Comparison of ENCODE assay signal across 16 mouse cellular contexts in genomic region chr17:50641879-50642278, GRCm38 (mm10).
"Had no signal": no experiment of that assay in that cellular context is flagged by ENCODE, and none has a peak within 500 bp of the region (broad histone marks: within the 10 kb centered on the region; RNA-seq: fewer than 3 reads in every experiment).

No protein-coding gene starts in this region.

- DNase-seq: lung, adult 2 months; lung, postnatal 14 days; lung, postnatal 36 days; right cerebral cortex, postnatal 14 days; thymus, adult 2 months; thymus, postnatal 25 days; thymus, postnatal 4 days had no signal

- H3K4me3 ChIP-seq: lung, embryonic 15.5 days; megakaryocyte, embryonic 14.5 days; midbrain, embryonic 13.5 days; midbrain, embryonic 15.5 days; neural tube, embryonic 12.5 days; stomach, embryonic 15.5 days had no signal

- H3K4me1 ChIP-seq: megakaryocyte, embryonic 14.5 days; stomach, embryonic 15.5 days had no signal

- H3K4me2 ChIP-seq: lung, embryonic 15.5 days; midbrain, embryonic 13.5 days; midbrain, embryonic 15.5 days; neural tube, embryonic 12.5 days; stomach, embryonic 15.5 days had no signal

- H3K27ac ChIP-seq: lung, embryonic 15.5 days; macrophage; midbrain, embryonic 13.5 days; midbrain, embryonic 15.5 days; neural tube, embryonic 12.5 days; stomach, embryonic 15.5 days; stomach, postnatal 0 days had no signal

- H3K9me3 ChIP-seq: lung, embryonic 15.5 days; midbrain, embryonic 13.5 days; midbrain, embryonic 15.5 days; neural tube, embryonic 12.5 days; stomach, embryonic 15.5 days had no signal

- H3K9ac ChIP-seq: lung, embryonic 15.5 days; midbrain, embryonic 13.5 days; midbrain, embryonic 15.5 days; neural tube, embryonic 12.5 days; stomach, embryonic 15.5 days had no signal

- ATAC-seq: lung, postnatal 0 days; midbrain, embryonic 13.5 days; midbrain, embryonic 15.5 days had no signal

- H3K27me3 ChIP-seq: lung, embryonic 15.5 days; megakaryocyte, embryonic 14.5 days; midbrain, embryonic 13.5 days; midbrain, embryonic 15.5 days; neural tube, embryonic 12.5 days; stomach, embryonic 15.5 days had no signal

- H3K36me3 ChIP-seq: lung, embryonic 15.5 days; midbrain, embryonic 13.5 days; neural tube, embryonic 12.5 days; stomach, embryonic 15.5 days had no signal
